Mouse (Mus musculus) ovary, postnatal 36 days (tissue): ENCODE results near the gene Bcas1.

ENCODE experiments used
- DNase-seq: peaks from one replicate; pipeline ENCODE4 v3.0.0; 2022; ENCODE audit warnings: low spot score, mixed read lengths

Gene Bcas1

DNA sequence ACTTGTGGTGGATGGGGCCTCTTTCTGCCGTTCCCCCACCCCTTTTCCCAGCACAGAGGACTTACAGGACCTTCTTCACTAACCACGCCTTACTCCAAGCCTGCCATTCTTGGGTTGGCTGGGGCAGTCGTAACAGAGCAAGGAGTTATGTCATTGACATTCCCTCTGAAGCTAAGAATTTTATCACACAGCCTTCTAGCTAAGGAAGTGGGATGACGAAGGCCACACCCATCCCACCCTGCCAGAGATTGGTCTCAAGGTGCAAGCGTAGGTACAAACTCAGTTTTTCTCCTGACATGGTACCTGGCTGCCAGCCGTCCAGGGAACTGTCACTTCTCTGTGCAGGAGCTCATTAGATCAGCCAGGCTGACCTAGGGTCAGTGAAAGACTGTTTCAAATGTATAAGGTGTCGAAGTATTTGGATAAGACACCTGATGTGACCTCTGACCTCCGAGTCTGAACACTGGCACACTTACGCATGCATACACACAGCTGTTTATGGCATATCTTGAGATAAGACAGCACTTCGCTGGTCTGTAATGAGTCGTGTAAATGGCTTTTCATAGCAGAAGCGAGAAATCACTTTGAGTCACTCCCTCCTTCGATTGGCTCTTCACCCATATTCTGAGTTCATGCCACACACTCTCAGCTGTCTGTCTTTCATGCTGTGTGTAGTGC is 117.2 kb downstream of the Bcas1 start:
- DNase-seq, result no peak

DNA sequence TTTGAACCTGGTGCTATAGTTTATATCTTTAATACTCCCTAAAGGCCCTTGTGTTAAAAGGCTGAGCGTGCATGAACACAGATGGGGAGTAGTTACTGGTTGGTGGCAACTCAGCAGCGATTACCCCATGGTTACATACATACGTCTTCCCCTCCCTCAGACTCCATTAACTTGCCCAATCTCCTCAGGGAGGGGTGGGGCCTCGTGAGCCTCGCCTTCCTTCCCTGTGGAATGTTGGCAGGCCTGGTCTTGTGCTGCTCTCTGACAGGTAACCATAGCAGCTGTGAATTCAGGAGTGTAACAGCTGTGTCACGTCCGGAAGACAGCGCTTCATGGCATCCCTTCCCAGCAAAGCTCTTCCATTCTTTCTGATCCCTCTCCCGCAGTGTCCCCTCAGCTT is 118.7 kb downstream of the Bcas1 start:
- DNase-seq, result no peak

GRCm38 (mm10) chr2:170308033-170308820 is 119.4 kb downstream of the Bcas1 start:
- no peak for DNase-seq

DNA sequence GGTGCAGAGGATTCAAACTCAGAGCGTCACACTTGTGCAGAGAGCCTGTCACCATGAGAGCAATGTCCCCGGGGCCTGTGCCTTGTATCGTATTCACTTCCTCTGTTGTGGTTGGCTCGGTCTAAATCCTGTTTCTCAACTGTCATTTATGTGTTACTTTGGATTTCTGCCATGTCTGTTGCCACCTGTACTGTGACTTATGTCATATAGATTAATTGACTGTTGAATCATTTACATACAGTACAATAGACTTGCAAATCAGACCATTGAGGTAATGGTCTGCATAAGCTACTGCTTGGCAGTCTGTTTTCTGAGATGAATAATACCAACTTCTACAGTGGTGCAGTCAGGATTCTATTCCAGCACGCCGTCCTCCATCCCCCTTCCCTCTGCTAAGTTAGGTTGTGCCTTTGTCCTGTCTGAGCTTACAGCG is 120.0 kb downstream of the Bcas1 start:
- no peak for DNase-seq

DNA sequence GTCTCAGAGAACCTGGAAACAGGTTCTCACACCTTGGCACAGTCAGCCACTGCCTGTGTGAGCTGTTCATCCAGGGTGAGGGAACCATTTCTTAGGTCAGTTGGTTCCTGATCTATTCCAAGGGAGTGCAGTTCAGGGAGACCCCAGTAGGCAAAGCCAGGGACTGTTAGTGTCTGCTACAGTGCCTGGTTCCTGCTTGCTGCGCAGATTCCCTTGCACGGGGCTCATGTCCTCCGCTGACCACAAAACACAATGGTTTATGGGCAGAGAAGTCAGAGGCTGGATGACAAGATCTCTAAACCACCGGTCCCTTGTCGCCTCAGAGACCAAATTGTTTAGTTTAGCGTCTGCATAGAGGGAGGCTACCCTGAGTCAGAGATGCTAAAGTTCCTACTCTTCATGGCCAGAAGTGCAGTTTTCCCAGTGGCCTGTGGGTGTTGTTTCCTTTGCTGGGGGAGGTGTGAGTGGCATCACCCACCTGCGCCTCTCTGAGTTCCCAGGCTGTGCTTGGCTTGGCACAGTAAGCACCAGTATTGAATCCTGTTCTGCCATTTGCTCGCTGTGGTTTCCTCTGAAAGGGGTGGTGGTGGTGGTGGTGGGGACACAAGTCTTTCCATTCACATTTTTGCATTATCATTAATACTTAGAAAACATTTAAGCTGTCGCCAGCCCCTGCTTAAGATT is 120.9 kb downstream of the Bcas1 start:
- DNase-seq, result no peak

GRCm38 (mm10) chr2:170304766-170305165 is 122.9 kb downstream of the Bcas1 start:
- DNase-seq, result no peak

- DNase-seq, result no peak
Observed at GRCm38 (mm10) chr2:170303595-170303994, 124.0 kb downstream of the Bcas1 start.

DNA sequence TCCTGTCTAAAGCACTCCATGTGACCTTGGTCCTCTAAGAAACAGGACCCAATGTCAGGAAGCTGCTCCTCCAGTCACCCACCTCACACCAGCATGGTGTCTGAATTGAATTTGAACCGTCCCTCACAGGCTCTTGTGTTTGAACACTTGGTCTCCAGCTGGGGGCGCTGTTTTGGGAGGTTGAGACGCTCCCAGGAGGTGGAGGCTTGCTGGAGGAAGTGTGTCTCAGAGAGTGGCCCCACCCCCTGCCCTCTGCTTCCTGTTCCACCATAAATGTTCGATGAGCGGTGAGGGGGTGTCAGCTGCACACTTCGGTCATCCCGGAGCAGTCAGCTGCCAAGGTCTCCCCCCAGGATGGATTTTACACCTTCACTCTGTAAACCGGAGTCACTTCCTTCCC is 124.8 kb downstream of the Bcas1 start:
- DNase-seq, result no peak
